Mouse (Mus musculus) erythroblast, adult 5-6 weeks (primary cell): ENCODE data around the gene 6720489N17Rik. TPM values are rescaled to one million over a fixed set of nuclear protein-coding genes. Genes with fewer than 3 reads are reported as not detected.
"Not testable (repeated sequence)": the region's sequence is repeated elsewhere in the genome, so short reads cannot be mapped to it uniquely, and the experiment has no call there.

Experiments
- ATAC-seq: replicated peaks from 2 replicates; pipeline ENCODE4 v1.8.0; 2016; ENCODE audit warnings: moderate number of reproducible peaks, mild to moderate bottlenecking, moderate TSS enrichment, inconsistent platforms; ENCODE audit not compliant: poor library complexity, low FRiP score, severe bottlenecking
- total RNA-seq, 2 experiments: library from RNA; stranded (forward) in 1 of 2; stranded (reverse) in 1 of 2; fragments of 150-400 nt in 1 of 2; fragments of 200-764, 138-1000 nt in 1 of 2; gene quantifications; 2 replicates each; pipeline versions ENCODE4 v1.2.3 to v1.2.4; 2015 to 2017; ENCODE audit warnings: low replicate concordance in 2 of 2

6720489N17Rik gene
- total RNA-seq (2015; ENCODE audit: low replicate concordance): 1.5 TPM in 1 of 2 replicates, not detected in the other
- 0.51 and 1.3 TPM in 2 replicates for total RNA-seq (2017; ENCODE audit: low replicate concordance)

DNA sequence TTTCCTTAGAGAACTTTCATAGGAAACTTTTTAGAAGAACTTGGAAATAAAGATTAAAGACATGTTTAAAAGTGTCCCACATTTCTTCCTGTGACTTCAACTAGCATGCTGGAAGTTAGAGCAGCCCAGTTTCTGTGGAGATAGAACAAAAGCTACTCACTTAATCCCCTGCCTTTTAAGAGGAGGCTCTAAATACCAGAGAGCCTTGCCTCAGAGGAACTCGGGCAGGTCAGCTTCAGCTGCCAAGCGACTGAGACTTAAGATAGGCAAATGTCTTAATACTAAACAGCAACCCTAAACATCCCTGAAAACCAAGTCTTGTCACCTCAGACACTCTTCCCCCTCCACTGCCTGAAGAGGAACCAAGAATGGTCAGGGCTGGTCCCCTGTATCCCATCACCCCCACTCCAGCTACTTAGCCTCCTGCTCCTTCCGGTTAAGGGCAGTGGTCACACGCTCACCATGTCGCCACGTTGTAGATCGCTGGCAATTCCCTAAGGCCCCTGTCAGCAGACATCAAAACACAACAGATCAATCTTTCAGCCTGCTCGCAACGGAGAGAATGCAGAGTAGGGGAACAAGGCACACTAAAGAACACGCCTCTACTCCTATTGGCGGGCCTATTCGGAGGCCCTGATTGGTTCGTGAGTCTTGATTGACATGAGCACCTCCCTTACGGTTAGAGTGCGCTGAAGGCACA, at the start of gene 6720489N17Rik:
6720489N17Rik (minus strand) TSS at position 606 of the 700 bp plus-strand sequence.
- peak; percentile 100 for ATAC-seq

DNA sequence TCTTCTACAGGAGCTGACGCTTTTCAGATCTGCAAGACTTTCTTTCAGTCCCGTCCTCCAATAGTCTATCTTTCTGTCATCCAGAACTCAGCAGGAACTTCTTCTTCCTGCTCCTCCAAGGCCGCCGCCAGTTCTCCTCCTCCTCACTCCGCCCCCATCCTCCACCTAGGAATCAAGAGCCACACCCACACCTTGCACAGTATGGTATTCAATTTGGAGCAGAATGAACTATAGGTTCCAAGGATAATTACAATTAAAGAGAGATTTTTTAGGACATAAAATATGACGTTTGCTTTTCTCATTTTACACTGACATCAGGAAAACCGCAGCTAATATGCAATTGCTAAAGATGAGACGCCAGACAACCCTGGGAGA, 29.4 kb upstream of the 6720489N17Rik start:
- ATAC-seq: no peak

DNA sequence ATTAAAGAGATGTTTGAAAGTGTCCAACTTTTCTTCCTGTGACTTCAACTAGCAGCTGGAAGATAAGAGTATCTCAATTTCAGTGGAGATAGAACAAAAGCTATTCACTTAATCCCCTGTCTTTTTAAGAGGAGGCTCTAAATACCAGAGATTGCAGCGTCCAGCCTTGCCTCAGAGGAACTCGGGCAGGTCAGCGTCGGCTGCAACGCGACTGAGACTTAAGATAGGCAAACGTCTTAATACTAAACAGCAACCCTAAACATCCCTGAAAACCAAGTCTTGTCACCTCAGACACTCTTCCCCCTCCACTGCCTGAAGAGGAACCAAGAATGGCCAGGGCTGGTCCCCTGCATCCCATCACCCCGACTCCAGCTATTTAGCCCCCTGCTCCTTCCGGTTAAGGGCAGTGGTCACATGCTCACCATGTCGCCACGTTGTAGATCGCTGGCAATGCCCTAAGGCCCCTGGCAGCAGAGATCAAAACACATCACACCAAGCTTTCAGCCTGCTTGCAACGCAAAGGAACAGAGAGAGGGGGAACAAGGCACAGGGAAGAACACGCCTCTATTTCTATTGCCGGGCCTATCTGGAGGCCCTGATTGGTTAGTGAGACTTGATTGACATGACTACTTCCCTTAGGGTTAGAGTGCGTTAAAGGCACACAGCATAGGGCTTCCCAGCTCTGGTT, 28.8 kb upstream of the 6720489N17Rik start:
- not testable (repeated sequence) for ATAC-seq

GRCm38 (mm10) chr13:62627071-62627470, 3.1 kb upstream of the 6720489N17Rik start:
- not testable (repeated sequence) for ATAC-seq

- not testable (repeated sequence) for ATAC-seq
Measured at GRCm38 (mm10) chr13:62624277-62624665, 289 bp upstream of the 6720489N17Rik start.

DNA sequence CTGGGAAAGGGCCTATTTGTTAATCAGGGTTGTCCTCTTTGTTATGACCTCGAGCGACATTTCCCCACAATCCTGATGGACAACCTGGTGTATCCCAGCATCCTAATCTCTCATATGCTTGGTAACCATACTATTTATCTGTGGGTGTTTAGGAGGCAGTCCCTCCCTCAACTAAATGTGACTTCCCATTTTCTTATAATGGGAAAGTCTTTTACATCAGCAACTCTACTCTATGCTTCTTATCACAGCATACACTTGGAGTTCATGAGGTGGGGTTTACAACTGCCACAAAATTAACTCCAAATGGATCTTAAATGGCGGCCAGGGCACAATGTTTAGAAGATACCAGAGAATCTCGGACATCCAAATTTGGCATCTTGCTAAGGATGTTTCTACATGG, 6.5 kb downstream of the 6720489N17Rik start:
- not testable (repeated sequence) for ATAC-seq

- not testable (repeated sequence) for ATAC-seq
Measured at GRCm38 (mm10) chr13:62571099-62571498, 52.9 kb downstream of the 6720489N17Rik start, which contains the start of gene Zfp934. TSS of gene Zfp934 (minus strand) at chr13:62571199.

DNA sequence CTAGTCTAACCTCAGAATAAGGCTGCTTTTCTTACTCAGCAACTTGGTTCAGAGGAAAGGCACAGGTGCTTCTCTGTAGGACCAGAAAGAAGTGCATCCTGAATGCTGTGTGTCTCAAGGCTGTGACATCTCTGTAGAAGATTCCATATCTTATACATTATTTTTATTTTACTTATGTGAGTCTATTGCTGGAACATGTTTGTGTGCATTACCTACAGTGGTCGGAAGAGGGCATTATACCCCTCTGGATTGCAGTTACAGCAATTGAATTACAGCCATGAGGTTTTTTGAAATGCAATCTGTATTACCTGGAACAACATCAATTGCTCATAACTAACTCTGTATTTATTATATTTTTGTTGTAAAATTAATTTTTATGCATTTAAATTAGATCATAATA, 62.3 kb downstream of the 6720489N17Rik start:
- not testable (repeated sequence) for ATAC-seq

DNA sequence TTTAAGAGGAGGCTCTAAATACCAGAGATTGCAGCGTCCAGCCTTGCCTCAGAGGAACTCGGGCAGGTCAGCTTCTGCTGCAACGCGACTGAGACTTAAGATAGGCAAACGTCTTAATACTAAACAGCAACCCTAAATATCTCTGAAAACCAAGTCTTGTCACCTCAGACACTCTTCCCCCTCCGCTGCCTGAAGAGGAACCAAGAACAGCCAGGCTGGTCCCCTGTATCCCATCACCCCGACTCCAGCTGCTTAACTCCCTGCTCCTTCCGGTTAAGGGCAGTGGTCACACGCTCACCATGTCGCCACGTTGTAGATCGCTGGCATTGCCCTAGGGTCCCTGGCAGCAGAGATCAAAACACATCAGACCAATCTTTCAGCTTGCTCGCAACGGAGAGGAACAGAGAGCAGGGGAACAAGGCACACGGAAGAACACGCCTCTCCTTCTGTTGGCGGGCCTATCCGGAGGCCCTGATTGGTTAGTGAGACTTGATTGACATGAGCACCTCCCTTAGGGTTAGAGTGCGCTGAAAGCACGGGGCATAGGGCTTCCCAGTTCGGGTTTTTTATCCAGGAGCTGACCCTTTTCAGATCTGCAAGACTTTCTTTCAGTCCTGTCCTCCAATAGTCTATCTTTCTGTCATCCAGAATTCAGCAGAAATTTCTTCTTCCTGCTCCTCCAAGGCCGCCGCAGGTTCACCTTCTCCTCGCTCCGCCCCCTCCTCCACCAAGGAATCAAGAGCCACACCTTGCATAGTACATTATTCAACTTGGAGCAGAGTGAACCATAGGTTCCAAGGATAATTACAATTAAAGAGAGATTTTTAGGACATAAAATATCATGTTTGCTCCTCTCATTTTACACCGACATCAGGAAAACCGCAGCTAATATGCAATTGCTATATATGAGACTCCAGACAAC, 65.5 kb downstream of the 6720489N17Rik start, which contains the start of gene Zfp935:
Zfp935 (minus strand) TSS at position 323 of the 922 bp plus-strand sequence.
- ATAC-seq: peak; percentile 55

Other genes with a start within 250 kb of the 6720489N17Rik start
- gene Gm3604, start 241.0 kb downstream of the 6720489N17Rik start, total RNA-seq (2015; ENCODE audit: low replicate concordance): 10.2 TPM in 1 of 2 replicates, not detected in the other
- 2.0 and 3.2 TPM in 2 replicates for gene Gm3604, start 241.0 kb downstream of the 6720489N17Rik start, total RNA-seq (2017; ENCODE audit: low replicate concordance)
- gene Gm49359, start 157.3 kb downstream of the 6720489N17Rik start, total RNA-seq (2015; ENCODE audit: low replicate concordance): 6.1 TPM in 1 of 2 replicates, not detected in the other
- gene Gm49359, start 157.3 kb downstream of the 6720489N17Rik start, total RNA-seq (2017; ENCODE audit: low replicate concordance): 1.9 and 5.4 TPM in 2 replicates
- gene Zfp935, start 65.7 kb downstream of the 6720489N17Rik start, total RNA-seq (2015; ENCODE audit: low replicate concordance): 12.5 TPM in 1 of 2 replicates, not detected in the other
- gene Zfp935, start 65.7 kb downstream of the 6720489N17Rik start, total RNA-seq (2017; ENCODE audit: low replicate concordance): not detected in 2 replicates
- gene Zfp934, start 53.0 kb downstream of the 6720489N17Rik start, total RNA-seq (2015; ENCODE audit: low replicate concordance): 0.96 and 6.3 TPM in 2 replicates
- gene Zfp934, start 53.0 kb downstream of the 6720489N17Rik start, total RNA-seq (2017; ENCODE audit: low replicate concordance): 3.6 and 3.7 TPM in 2 replicates
- gene Platr25, start 136.5 kb upstream of the 6720489N17Rik start, total RNA-seq (2015; ENCODE audit: low replicate concordance): 4.4 and 4.8 TPM in 2 replicates
- 0.60 and 10.3 TPM in 2 replicates for gene Platr25, start 136.5 kb upstream of the 6720489N17Rik start, total RNA-seq (2017; ENCODE audit: low replicate concordance)
- gene Gm5141, start 161.6 kb upstream of the 6720489N17Rik start, total RNA-seq (2015; ENCODE audit: low replicate concordance): 0.63 and 4.6 TPM in 2 replicates
- gene Gm5141, start 161.6 kb upstream of the 6720489N17Rik start, total RNA-seq (2017; ENCODE audit: low replicate concordance): 1.4 TPM in 2 replicates
- gene Fbp2, start 234.2 kb upstream of the 6720489N17Rik start, total RNA-seq (2015; ENCODE audit: low replicate concordance): not detected in 2 replicates
- not detected in 2 replicates for gene Fbp2, start 234.2 kb upstream of the 6720489N17Rik start, total RNA-seq (2017; ENCODE audit: low replicate concordance)